Mouse (Mus musculus) CD8-positive naive resting alpha-beta T cell, adult 57 days (primary cell): ENCODE results near the gene Mcts2. TPM values are rescaled to one million over a fixed set of nuclear protein-coding genes. Genes with fewer than 3 reads are reported as not detected.

Source experiments
- total RNA-seq: library from RNA; stranded (reverse); gene quantifications from one replicate; pipeline ENCODE4 v1.2.4, GENCODE M21; 2023

Mcts2 gene
- total RNA-seq: 20.3 TPM

GRCm38 (mm10) chr2:152686806-152687267, at the start of gene Mcts2:
Gene Mcts2, plus strand, starts transcription at chr2:152687035.

GRCm38 (mm10) chr2:152669256-152669638, 17.6 kb upstream of the Mcts2 start, which contains the start of gene H13:
Gene H13, plus strand, starts transcription at chr2:152669461.

GRCm38 (mm10) chr2:152736090-152736601, 49.3 kb downstream of the Mcts2 start, which contains the start of gene Id1:
Gene Id1, plus strand, starts transcription at chr2:152736251.

Other genes starting within 250 kb of the Mcts2 start
- not detected for gene Defb23, start 222.4 kb upstream of the Mcts2 start, total RNA-seq
- not detected for gene Defb20, start 210.0 kb upstream of the Mcts2 start, total RNA-seq
- not detected for gene Defb22, start 196.9 kb upstream of the Mcts2 start, total RNA-seq
- gene Defb26, start 175.3 kb upstream of the Mcts2 start, total RNA-seq: not detected
- not detected for gene Defb28, start 168.8 kb upstream of the Mcts2 start, total RNA-seq
- not detected for gene Defb29, start 146.9 kb upstream of the Mcts2 start, total RNA-seq
- not detected for gene Gm17416, start 117.7 kb upstream of the Mcts2 start, total RNA-seq
- not detected for gene Defb21, start 114.3 kb upstream of the Mcts2 start, total RNA-seq
- gene Defb19, start 106.7 kb upstream of the Mcts2 start, total RNA-seq: not detected
- not detected for gene Defb45, start 87.6 kb upstream of the Mcts2 start, total RNA-seq
- gene Defb36, start 82.7 kb upstream of the Mcts2 start, total RNA-seq: not detected
- not detected for gene Defb25, start 64.0 kb upstream of the Mcts2 start, total RNA-seq
- gene Rem1, start 60.1 kb upstream of the Mcts2 start, total RNA-seq: not detected
- 143 TPM for gene H13, start 17.6 kb upstream of the Mcts2 start, total RNA-seq
- gene Id1, start 49.2 kb downstream of the Mcts2 start, total RNA-seq: 1.4 TPM
- gene Cox4i2, start 67.1 kb downstream of the Mcts2 start, total RNA-seq: not detected
- gene Bcl2l1, start 144.7 kb downstream of the Mcts2 start, total RNA-seq: 15.6 TPM
- 1.5 TPM for gene Tpx2, start 160.9 kb downstream of the Mcts2 start, total RNA-seq
- not detected for gene Mylk2, start 224.3 kb downstream of the Mcts2 start, total RNA-seq
- gene Foxs1, start 246.2 kb downstream of the Mcts2 start, total RNA-seq: not detected